Mouse (Mus musculus) heart, adult 2 months (tissue): ENCODE measurements around the gene Nmrk1.

Source experiments
- CTCF ChIP-seq: fragments of 200-600 bp; IDR thresholded peaks from 2 replicates; pipeline ENCODE4 v1.8.1; 2022; ENCODE audit warnings: antibody characterized with exemption, mild to moderate bottlenecking, moderate library complexity
- EP300 ChIP-seq: fragments of 200-500 bp; IDR thresholded peaks from 2 replicates; pipeline ENCODE4 v1.6.1; 2011; ENCODE audit warnings: low read depth, low read length, control low read depth; ENCODE audit not compliant: insufficient read depth
- POLR2A ChIP-seq: fragments of 200-500 bp; IDR thresholded peaks from 2 replicates; pipeline ENCODE4 v1.6.1; 2011; ENCODE audit warnings: mild to moderate bottlenecking, low read depth, low read length, control low read depth; ENCODE audit not compliant: insufficient read depth

GRCm38 (mm10) chr19:18615680-18616240, 16.0 kb upstream of the Nmrk1 start:
- TF ChIP-seq EP300 (peak; percentile 40; the same call in 1 of the 2 replicates), CTCF (no peak), POLR2A (peak; percentile 27; the same call in 1 of the 2 replicates)
